Mouse (Mus musculus) ES-Bruce4 (cell line): ENCODE measurements around the gene Lum.

ENCODE experiments used
- CTCF ChIP-seq: IDR thresholded peaks from one replicate; pipeline ENCODE4 v1.8.1; 2011; ENCODE audit warnings: low read depth, low read length
- EP300 ChIP-seq: IDR thresholded peaks from 2 replicates; pipeline ENCODE4 v1.6.1; 2011; ENCODE audit warnings: low read depth, low read length; ENCODE audit not compliant: insufficient read depth
- POLR2A ChIP-seq: IDR thresholded peaks from one replicate; pipeline ENCODE4 v1.8.1; 2011; ENCODE audit warnings: low read length; ENCODE audit not compliant: insufficient read depth

GRCm38 (mm10) chr10:97606579-97606978 lies 41.7 kb downstream of the Lum start, which contains the start of gene Kera:
- TF ChIP-seq CTCF (no peak), POLR2A (no peak), EP300 (no peak)
